Mouse (Mus musculus): Measurements from ENCODE around the gene Spred2. TPM values are rescaled to one million over a fixed set of nuclear protein-coding genes. Genes with fewer than 3 reads are reported as not detected.

The Spred2 gene
- polyA plus RNA-seq, 1 experiment from 2014 or later: 9.6 TPM

- Histone ChIP-seq H3K27me3 (ENCODE audit: control insufficient read depth, insufficient read depth, low read length) (no peaks in the 10 kb centered on the region), H3K9ac (replicated peaks; ENCODE audit: low read depth, low read length) (no peak overlapping the region), H3K36me3 (ENCODE audit: control insufficient read depth, insufficient read depth, low read length) (no peaks in the 10 kb centered on the region), H3K4me2 (replicated peaks; ENCODE audit: low read depth, low read length) (no peak overlapping the region), H3K27ac (ENCODE audit: low read length) (no peak overlapping the region), H3K4me1 (ENCODE audit: control insufficient read depth, insufficient read depth, low read length) (peaks cover 5% of the 10 kb centered on the region; the same call in 1 of the 2 replicates), H3K9me3 (ENCODE audit: control insufficient read depth, low read depth, low read length) (no peaks in the 10 kb centered on the region), H3K4me3 (ENCODE audit: low read depth, low read length) (no peak overlapping the region)
- ATAC-seq (ENCODE audit: insufficient number of reproducible peaks, insufficient read depth, low FRiP score, low read depth): no peak
- whole genome bisulfite sequencing: 40% methylated on average over 6 of the region's 6 CpGs
Observed at GRCm38 (mm10) chr11:20041164-20041920, 117.2 kb downstream of the Spred2 start.

- Histone ChIP-seq H3K9me3 (ENCODE audit: control insufficient read depth, low read depth, low read length) (no peaks in the 10 kb centered on the region), H3K4me1 (ENCODE audit: control insufficient read depth, insufficient read depth, low read length) (peaks cover 5% of the 10 kb centered on the region; the same call in 1 of the 2 replicates), H3K4me2 (replicated peaks; ENCODE audit: low read depth, low read length) (no peak overlapping the region), H3K27me3 (ENCODE audit: control insufficient read depth, insufficient read depth, low read length) (no peaks in the 10 kb centered on the region), H3K36me3 (ENCODE audit: control insufficient read depth, insufficient read depth, low read length) (no peaks in the 10 kb centered on the region), H3K9ac (replicated peaks; ENCODE audit: low read depth, low read length) (no peak overlapping the region), H3K4me3 (ENCODE audit: low read depth, low read length) (no peak overlapping the region), H3K27ac (ENCODE audit: low read length) (no peak overlapping the region)
- no peak for ATAC-seq (ENCODE audit: insufficient number of reproducible peaks, insufficient read depth, low FRiP score, low read depth)
- 66% methylated on average over 4 of the region's 4 CpGs for WGBS
Observed at GRCm38 (mm10) chr11:20042106-20042505, 117.9 kb downstream of the Spred2 start.

- H3K4me2 ChIP-seq (replicated peaks; ENCODE audit: low read depth, low read length): no peak overlapping the region
- 81% methylated on average over 4 of the region's 4 CpGs for WGBS
- H3K4me1 ChIP-seq (ENCODE audit: control insufficient read depth, insufficient read depth, low read length): peaks cover 5% of the 10 kb centered on the region; the same call in 1 of the 2 replicates
- H3K9ac ChIP-seq (replicated peaks; ENCODE audit: low read depth, low read length): no peak overlapping the region
- no peak overlapping the region for H3K27ac ChIP-seq (ENCODE audit: low read length)
- H3K27me3 ChIP-seq (ENCODE audit: control insufficient read depth, insufficient read depth, low read length): no peaks in the 10 kb centered on the region
- H3K36me3 ChIP-seq (ENCODE audit: control insufficient read depth, insufficient read depth, low read length): no peaks in the 10 kb centered on the region
- H3K9me3 ChIP-seq (ENCODE audit: control insufficient read depth, low read depth, low read length): no peaks in the 10 kb centered on the region
- H3K4me3 ChIP-seq (ENCODE audit: low read depth, low read length): no peak overlapping the region
- no peak for ATAC-seq (ENCODE audit: insufficient number of reproducible peaks, insufficient read depth, low FRiP score, low read depth)
Observed at GRCm38 (mm10) chr11:20043256-20043655, 119.1 kb downstream of the Spred2 start.

- H3K4me1 ChIP-seq (ENCODE audit: control insufficient read depth, insufficient read depth, low read length): peaks cover 5% of the 10 kb centered on the region; the same call in 1 of the 2 replicates
- no peak overlapping the region for H3K9ac ChIP-seq (replicated peaks; ENCODE audit: low read depth, low read length)
- no peaks in the 10 kb centered on the region for H3K36me3 ChIP-seq (ENCODE audit: control insufficient read depth, insufficient read depth, low read length)
- no peak overlapping the region for H3K4me2 ChIP-seq (replicated peaks; ENCODE audit: low read depth, low read length)
- H3K9me3 ChIP-seq (ENCODE audit: control insufficient read depth, low read depth, low read length): no peaks in the 10 kb centered on the region
- no peaks in the 10 kb centered on the region for H3K27me3 ChIP-seq (ENCODE audit: control insufficient read depth, insufficient read depth, low read length)
- 69% methylated on average over 3 of the region's 3 CpGs for WGBS
- H3K27ac ChIP-seq (ENCODE audit: low read length): no peak overlapping the region
- H3K4me3 ChIP-seq (ENCODE audit: low read depth, low read length): no peak overlapping the region
- ATAC-seq (ENCODE audit: insufficient number of reproducible peaks, insufficient read depth, low FRiP score, low read depth): no peak
Observed at GRCm38 (mm10) chr11:20045586-20045985, 121.4 kb downstream of the Spred2 start.

- 55% methylated on average over 13 of the region's 13 CpGs for WGBS
- Histone ChIP-seq H3K9ac (replicated peaks; ENCODE audit: low read depth, low read length) (no peak overlapping the region), H3K27me3 (ENCODE audit: control insufficient read depth, insufficient read depth, low read length) (no peaks in the 10 kb centered on the region), H3K9me3 (ENCODE audit: control insufficient read depth, low read depth, low read length) (no peaks in the 10 kb centered on the region), H3K4me2 (replicated peaks; ENCODE audit: low read depth, low read length) (no peak overlapping the region), H3K27ac (ENCODE audit: low read length) (no peak overlapping the region), H3K36me3 (ENCODE audit: control insufficient read depth, insufficient read depth, low read length) (no peaks in the 10 kb centered on the region), H3K4me1 (ENCODE audit: control insufficient read depth, insufficient read depth, low read length) (no peaks in the 10 kb centered on the region), H3K4me3 (ENCODE audit: low read depth, low read length) (no peak overlapping the region)
- no peak for ATAC-seq (ENCODE audit: insufficient number of reproducible peaks, insufficient read depth, low FRiP score, low read depth)
Observed at GRCm38 (mm10) chr11:20052814-20053536, 128.8 kb downstream of the Spred2 start.

- ATAC-seq (ENCODE audit: insufficient number of reproducible peaks, insufficient read depth, low FRiP score, low read depth): no peak
- H3K27me3 ChIP-seq (ENCODE audit: control insufficient read depth, insufficient read depth, low read length): no peaks in the 10 kb centered on the region
- no peaks in the 10 kb centered on the region for H3K4me1 ChIP-seq (ENCODE audit: control insufficient read depth, insufficient read depth, low read length)
- peaks cover 5% of the 10 kb centered on the region for H3K36me3 ChIP-seq (ENCODE audit: control insufficient read depth, insufficient read depth, low read length)
- H3K9ac ChIP-seq (replicated peaks; ENCODE audit: low read depth, low read length): no peak overlapping the region
- no peak overlapping the region for H3K4me3 ChIP-seq (ENCODE audit: low read depth, low read length)
- 79% methylated on average over 3 of the region's 3 CpGs for whole genome bisulfite sequencing
- H3K27ac ChIP-seq (ENCODE audit: low read length): no peak overlapping the region
- no peak overlapping the region for H3K4me2 ChIP-seq (replicated peaks; ENCODE audit: low read depth, low read length)
- no peaks in the 10 kb centered on the region for H3K9me3 ChIP-seq (ENCODE audit: control insufficient read depth, low read depth, low read length)
Observed at GRCm38 (mm10) chr11:20053951-20054350, 129.8 kb downstream of the Spred2 start.

GRCm38 (mm10) chr11:20054617-20055016 lies 130.4 kb downstream of the Spred2 start:
- Histone ChIP-seq H3K9ac (replicated peaks; ENCODE audit: low read depth, low read length) (no peak overlapping the region), H3K4me1 (ENCODE audit: control insufficient read depth, insufficient read depth, low read length) (no peaks in the 10 kb centered on the region), H3K4me2 (replicated peaks; ENCODE audit: low read depth, low read length) (no peak overlapping the region), H3K27ac (ENCODE audit: low read length) (no peak overlapping the region), H3K36me3 (ENCODE audit: control insufficient read depth, insufficient read depth, low read length) (peaks cover 10% of the 10 kb centered on the region), H3K4me3 (ENCODE audit: low read depth, low read length) (no peak overlapping the region), H3K9me3 (ENCODE audit: control insufficient read depth, low read depth, low read length) (no peaks in the 10 kb centered on the region), H3K27me3 (ENCODE audit: control insufficient read depth, insufficient read depth, low read length) (no peaks in the 10 kb centered on the region)
- 43% methylated on average over 5 of the region's 5 CpGs for WGBS
- ATAC-seq (ENCODE audit: insufficient number of reproducible peaks, insufficient read depth, low FRiP score, low read depth): no peak

- Histone ChIP-seq H3K27ac (ENCODE audit: low read length) (no peak overlapping the region), H3K9me3 (ENCODE audit: control insufficient read depth, low read depth, low read length) (no peaks in the 10 kb centered on the region), H3K4me2 (replicated peaks; ENCODE audit: low read depth, low read length) (no peak overlapping the region), H3K27me3 (ENCODE audit: control insufficient read depth, insufficient read depth, low read length) (no peaks in the 10 kb centered on the region), H3K4me1 (ENCODE audit: control insufficient read depth, insufficient read depth, low read length) (no peaks in the 10 kb centered on the region), H3K36me3 (ENCODE audit: control insufficient read depth, insufficient read depth, low read length) (peaks cover 10% of the 10 kb centered on the region), H3K9ac (replicated peaks; ENCODE audit: low read depth, low read length) (no peak overlapping the region), H3K4me3 (ENCODE audit: low read depth, low read length) (no peak overlapping the region)
- 80% methylated on average over 1 of the region's 1 CpGs for WGBS
- ATAC-seq (ENCODE audit: insufficient number of reproducible peaks, insufficient read depth, low FRiP score, low read depth): no peak
Observed at GRCm38 (mm10) chr11:20056168-20056567, 132.0 kb downstream of the Spred2 start.

Measured in stomach, embryonic 14.5 days (tissue).